Mouse (Mus musculus): ENCODE results near the gene Sbf1. TPM values are rescaled to one million over a fixed set of nuclear protein-coding genes. Genes with fewer than 3 reads are reported as not detected.

Sbf1 gene
- total and polyA plus RNA-seq, 3 experiments: 42.5 to 145 (median 128) TPM

DNA sequence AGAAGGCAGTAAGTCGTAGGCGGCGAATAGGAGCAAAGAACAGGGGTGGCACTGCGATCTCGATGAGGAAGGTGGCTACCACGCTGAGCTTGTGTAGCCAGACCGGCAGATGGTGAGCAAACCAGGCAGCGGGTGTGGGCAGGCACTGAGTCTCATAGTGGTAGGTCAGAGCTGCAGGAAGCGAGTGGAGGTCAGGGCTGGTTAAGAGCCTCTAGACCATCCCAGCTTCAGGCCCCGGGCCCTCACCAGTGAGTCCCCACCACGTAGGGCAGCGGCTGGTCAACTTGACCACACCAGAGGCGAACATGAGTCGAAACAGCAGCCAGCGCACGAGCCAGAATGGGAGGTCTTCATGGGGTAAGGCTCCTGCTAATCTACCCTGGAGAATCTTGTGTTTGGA, 38.7 kb upstream of the Sbf1 start:
- DNase-seq (ENCODE audit: low spot score) (no peak), ATAC-seq (ENCODE audit: extremely low read depth, insufficient number of reproducible peaks, low FRiP score, poor library complexity, severe bottlenecking) (no peak)
- H3K4me1 ChIP-seq (ENCODE audit: insufficient read depth, low read depth, low read length): peaks cover 36% of the 10 kb centered on the region
- no peaks in the 10 kb centered on the region for H3K9me3 ChIP-seq (replicated peaks)
- H3K4me3 ChIP-seq (ENCODE audit: low read depth, low read length): peak overlapping the region; percentile 48; the same call in 1 of the 2 replicates
- TF ChIP-seq GATA1 (IDR thresholded peaks at IDR 0.05; ENCODE audit: borderline replicate concordance, low read length) (no peak), POLR2AphosphoS5 (IDR thresholded peaks at IDR 0.05; ENCODE audit: insufficient replicate concordance, low read depth, low read length) (no peak), CTCF (IDR thresholded peaks at IDR 0.05; ENCODE audit: low read depth, low read length) (no peak), TAL1 (conservative IDR thresholded peaks at IDR 0.05; ENCODE audit: low read depth, low read length) (no peak), GATA2 (IDR thresholded peaks at IDR 0.05; ENCODE audit: borderline replicate concordance, low read depth, low read length) (no peak)
- H3K27me3 ChIP-seq (ENCODE audit: insufficient read depth, low read length): no peaks in the 10 kb centered on the region
- H3K36me3 ChIP-seq (replicated peaks): peaks cover 67% of the 10 kb centered on the region

DNA sequence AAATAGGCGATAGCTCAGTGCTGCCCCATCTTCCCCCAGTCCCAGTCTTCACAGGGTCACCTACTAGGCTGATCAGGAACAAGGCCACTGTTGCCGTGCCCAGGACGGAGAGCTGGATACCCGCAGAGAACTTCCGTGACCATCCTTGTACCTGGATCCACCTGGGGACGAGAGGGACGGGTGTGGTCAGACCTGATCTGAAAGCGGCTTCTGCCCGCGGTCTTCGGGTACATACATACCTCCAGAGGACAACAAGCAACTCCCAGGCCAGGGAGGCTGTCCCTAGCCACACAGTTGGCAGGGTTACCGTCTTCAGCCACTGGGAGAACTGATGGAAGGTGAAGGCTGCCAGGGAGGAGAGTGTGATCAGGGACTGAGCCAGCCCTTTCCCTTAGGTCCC, 37.7 kb upstream of the Sbf1 start:
- TF ChIP-seq TAL1 (conservative IDR thresholded peaks at IDR 0.05; ENCODE audit: low read depth, low read length): no peak
- no peak for TF ChIP-seq POLR2AphosphoS5 (IDR thresholded peaks at IDR 0.05; ENCODE audit: insufficient replicate concordance, low read depth, low read length)
- TF ChIP-seq GATA1 (IDR thresholded peaks at IDR 0.05; ENCODE audit: borderline replicate concordance, low read length): no peak
- TF ChIP-seq GATA2 (IDR thresholded peaks at IDR 0.05; ENCODE audit: borderline replicate concordance, low read depth, low read length): no peak
- TF ChIP-seq CTCF (IDR thresholded peaks at IDR 0.05; ENCODE audit: low read depth, low read length): no peak
- Histone ChIP-seq H3K4me1 (ENCODE audit: insufficient read depth, low read depth, low read length) (peaks cover 27% of the 10 kb centered on the region), H3K9me3 (replicated peaks) (no peaks in the 10 kb centered on the region), H3K27me3 (ENCODE audit: insufficient read depth, low read length) (no peaks in the 10 kb centered on the region), H3K4me3 (ENCODE audit: low read depth, low read length) (no peak overlapping the region), H3K36me3 (replicated peaks) (peaks cover 61% of the 10 kb centered on the region)
- DNase-seq (ENCODE audit: low spot score): no peak
- no peak for ATAC-seq (ENCODE audit: extremely low read depth, insufficient number of reproducible peaks, low FRiP score, poor library complexity, severe bottlenecking)

DNA sequence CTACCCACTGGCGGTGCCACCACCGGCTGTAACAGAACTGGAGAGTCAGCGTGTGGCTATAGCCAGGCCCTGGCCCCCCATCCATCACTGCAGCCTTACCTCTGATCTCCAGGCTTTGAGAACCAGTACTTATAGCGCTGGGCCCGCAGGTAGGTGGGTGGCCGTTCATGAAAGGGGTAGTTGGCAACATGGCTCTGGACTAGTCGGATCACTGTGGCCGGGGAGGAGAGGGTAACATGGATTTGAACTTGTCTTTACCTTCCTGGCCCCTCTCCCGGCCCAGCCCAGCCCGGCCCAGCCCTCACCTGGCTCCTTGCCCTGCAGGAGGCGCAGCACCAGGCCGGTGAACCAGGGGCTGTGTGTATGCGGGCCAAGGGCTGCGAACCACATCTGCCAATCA, 36.9 kb upstream of the Sbf1 start:
- peaks cover 20% of the 10 kb centered on the region for H3K4me1 ChIP-seq (ENCODE audit: insufficient read depth, low read depth, low read length)
- no peak overlapping the region for H3K4me3 ChIP-seq (ENCODE audit: low read depth, low read length)
- DNase-seq (ENCODE audit: low spot score) (no peak), ATAC-seq (ENCODE audit: extremely low read depth, insufficient number of reproducible peaks, low FRiP score, poor library complexity, severe bottlenecking) (no peak)
- H3K27me3 ChIP-seq (ENCODE audit: insufficient read depth, low read length): no peaks in the 10 kb centered on the region
- peaks cover 54% of the 10 kb centered on the region for H3K36me3 ChIP-seq (replicated peaks)
- H3K9me3 ChIP-seq (replicated peaks): no peaks in the 10 kb centered on the region
- TF ChIP-seq GATA1 (IDR thresholded peaks at IDR 0.05; ENCODE audit: borderline replicate concordance, low read length): no peak
- no peak for TF ChIP-seq CTCF (IDR thresholded peaks at IDR 0.05; ENCODE audit: low read depth, low read length)
- no peak for TF ChIP-seq GATA2 (IDR thresholded peaks at IDR 0.05; ENCODE audit: borderline replicate concordance, low read depth, low read length)
- TF ChIP-seq POLR2AphosphoS5 (IDR thresholded peaks at IDR 0.05; ENCODE audit: insufficient replicate concordance, low read depth, low read length): no peak
- no peak for TF ChIP-seq TAL1 (conservative IDR thresholded peaks at IDR 0.05; ENCODE audit: low read depth, low read length)

DNA sequence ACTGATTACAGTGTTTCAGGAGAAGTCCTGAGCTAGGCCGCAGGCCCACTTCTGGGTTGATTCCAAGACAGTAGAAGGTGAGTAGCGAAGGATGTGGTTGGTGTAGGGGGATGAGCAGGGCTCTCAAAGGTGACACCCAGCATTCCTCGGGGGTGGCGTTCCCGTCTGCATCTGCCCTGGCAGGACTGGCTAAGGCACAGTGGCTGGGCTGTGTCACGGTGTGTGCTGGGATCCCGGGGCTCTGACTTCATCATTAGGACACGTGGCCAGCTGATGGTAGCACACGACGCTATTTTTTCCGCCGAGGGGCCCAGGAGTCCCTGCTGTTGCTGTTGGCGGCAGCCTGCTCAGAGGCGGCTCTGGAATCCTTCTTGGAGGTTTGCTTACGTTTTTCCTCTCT, 36.2 kb upstream of the Sbf1 start:
- ATAC-seq (ENCODE audit: extremely low read depth, insufficient number of reproducible peaks, low FRiP score, poor library complexity, severe bottlenecking): no peak
- H3K36me3 ChIP-seq (replicated peaks): peaks cover 54% of the 10 kb centered on the region
- TF ChIP-seq GATA2 (IDR thresholded peaks at IDR 0.05; ENCODE audit: borderline replicate concordance, low read depth, low read length) (no peak), TAL1 (conservative IDR thresholded peaks at IDR 0.05; ENCODE audit: low read depth, low read length) (no peak), POLR2AphosphoS5 (IDR thresholded peaks at IDR 0.05; ENCODE audit: insufficient replicate concordance, low read depth, low read length) (no peak), GATA1 (IDR thresholded peaks at IDR 0.05; ENCODE audit: borderline replicate concordance, low read length) (no peak), CTCF (IDR thresholded peaks at IDR 0.05; ENCODE audit: low read depth, low read length) (no peak)

DNA sequence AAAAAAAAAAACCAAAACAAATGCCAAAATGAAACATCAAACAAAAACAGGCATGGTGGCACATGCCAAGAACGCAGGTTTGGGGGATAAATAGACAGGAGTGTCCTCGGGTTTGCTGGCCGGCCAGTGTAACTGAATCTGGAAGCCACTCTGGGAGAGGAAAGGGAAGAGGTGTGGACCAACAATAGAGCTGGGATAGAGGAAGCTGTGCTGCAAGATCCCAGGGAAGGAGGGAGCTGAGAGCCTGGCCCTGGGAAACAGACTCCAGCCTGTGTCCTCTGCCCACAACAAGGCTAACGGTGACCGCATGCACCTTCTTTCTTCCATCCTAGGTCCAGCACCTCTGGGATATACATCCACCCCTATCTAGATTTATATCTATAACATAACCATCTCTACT, 35.3 kb upstream of the Sbf1 start:
- DNase-seq (ENCODE audit: low spot score): no peak
- TF ChIP-seq POLR2AphosphoS5 (IDR thresholded peaks at IDR 0.05; ENCODE audit: insufficient replicate concordance, low read depth, low read length) (no peak), CTCF (IDR thresholded peaks at IDR 0.05; ENCODE audit: low read depth, low read length) (no peak), TAL1 (conservative IDR thresholded peaks at IDR 0.05; ENCODE audit: low read depth, low read length) (no peak), GATA2 (IDR thresholded peaks at IDR 0.05; ENCODE audit: borderline replicate concordance, low read depth, low read length) (no peak), GATA1 (IDR thresholded peaks at IDR 0.05; ENCODE audit: borderline replicate concordance, low read length) (no peak)
- peaks cover 20% of the 10 kb centered on the region for H3K4me1 ChIP-seq (ENCODE audit: insufficient read depth, low read depth, low read length)
- ATAC-seq (ENCODE audit: extremely low read depth, insufficient number of reproducible peaks, low FRiP score, poor library complexity, severe bottlenecking): no peak
- H3K4me3 ChIP-seq (ENCODE audit: low read depth, low read length): no peak overlapping the region
- peaks cover 54% of the 10 kb centered on the region for H3K36me3 ChIP-seq (replicated peaks)
- H3K27me3 ChIP-seq (ENCODE audit: insufficient read depth, low read length): no peaks in the 10 kb centered on the region
- H3K9me3 ChIP-seq (replicated peaks): no peaks in the 10 kb centered on the region

More for the DNA sequence above, 36.2 kb upstream of the Sbf1 start:
- H3K4me3 ChIP-seq (ENCODE audit: low read depth, low read length): no peak overlapping the region
- H3K9me3 ChIP-seq (replicated peaks): no peaks in the 10 kb centered on the region
- H3K27me3 ChIP-seq (ENCODE audit: insufficient read depth, low read length): no peaks in the 10 kb centered on the region
- H3K4me1 ChIP-seq (ENCODE audit: insufficient read depth, low read depth, low read length): peaks cover 20% of the 10 kb centered on the region
- DNase-seq (ENCODE audit: low spot score): no peak

DNA sequence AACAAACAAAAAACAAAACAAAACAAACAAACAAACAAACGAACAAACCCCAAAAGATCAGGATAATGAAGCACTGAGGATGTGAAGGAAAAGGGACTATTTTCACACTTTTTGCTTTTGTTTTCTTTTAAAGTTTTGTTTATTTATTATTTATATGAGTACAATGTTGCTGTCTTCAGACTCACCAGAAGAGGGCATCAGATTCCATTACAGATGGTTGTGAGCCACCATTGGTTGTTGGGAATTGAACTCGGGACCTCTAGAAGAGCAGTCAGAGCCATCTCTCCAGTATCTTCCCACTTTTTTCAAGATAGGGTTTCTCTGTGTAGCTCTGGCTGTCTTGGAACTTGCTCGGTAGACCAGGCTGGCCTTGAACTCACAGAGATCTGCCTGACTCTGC, 28.2 kb upstream of the Sbf1 start:
- TF ChIP-seq GATA2 (IDR thresholded peaks at IDR 0.05; ENCODE audit: borderline replicate concordance, low read depth, low read length) (no peak), CTCF (IDR thresholded peaks at IDR 0.05; ENCODE audit: low read depth, low read length) (no peak), GATA1 (IDR thresholded peaks at IDR 0.05; ENCODE audit: borderline replicate concordance, low read length) (no peak), TAL1 (conservative IDR thresholded peaks at IDR 0.05; ENCODE audit: low read depth, low read length) (no peak), POLR2AphosphoS5 (IDR thresholded peaks at IDR 0.05; ENCODE audit: insufficient replicate concordance, low read depth, low read length) (no peak)
- no peaks in the 10 kb centered on the region for H3K9me3 ChIP-seq (replicated peaks)
- no peak for DNase-seq (ENCODE audit: low spot score)
- peaks cover 7% of the 10 kb centered on the region for H3K4me1 ChIP-seq (ENCODE audit: insufficient read depth, low read depth, low read length)
- no peaks in the 10 kb centered on the region for H3K36me3 ChIP-seq (replicated peaks)
- no peak for ATAC-seq (ENCODE audit: extremely low read depth, insufficient number of reproducible peaks, low FRiP score, poor library complexity, severe bottlenecking)
- peaks cover 6% of the 10 kb centered on the region; the same call in 1 of the 2 replicates for H3K27me3 ChIP-seq (ENCODE audit: insufficient read depth, low read length)
- H3K4me3 ChIP-seq (ENCODE audit: low read depth, low read length): no peak overlapping the region

Data from G1E (cell line).